Mouse (Mus musculus) hindbrain, embryonic 16.5 days (tissue): ENCODE results near the gene Dusp3. TPM values are rescaled to one million over a fixed set of nuclear protein-coding genes. Genes with fewer than 3 reads are reported as not detected.
A peak's percentile ranks its signal among the peaks of the same experiment; 100 is the strongest.

ENCODE experiments used
- ATAC-seq: fragments of 200-750 bp; cut with Nextera tagmentation; 2 replicates; pipeline ENCODE4 v1.8.0; 2017; ENCODE audit warnings: moderate TSS enrichment, moderate library complexity
- H3K27ac ChIP-seq: fragments of 300-500 bp; sonication (generic); 2 replicates; pipeline ENCODE4 v1.5.1; 2014; ENCODE audit warnings: low read depth, mild to moderate bottlenecking, control low read depth, low read length, moderate library complexity
- H3K27me3 ChIP-seq: fragments of 300-500 bp; sonication (generic); replicated peaks from 2 replicates; pipeline ENCODE4 v1.6.1; 2014; ENCODE audit warnings: low read length; ENCODE audit not compliant: control insufficient read depth, insufficient read depth
- H3K36me3 ChIP-seq: fragments of 300-500 bp; sonication (generic); 2 replicates; pipeline ENCODE4 v1.6.1; 2014; ENCODE audit warnings: mild to moderate bottlenecking, low read length, moderate library complexity, mixed read lengths; ENCODE audit not compliant: control insufficient read depth, insufficient read depth
- H3K4me1 ChIP-seq: fragments of 300-500 bp; sonication (generic); 2 replicates; pipeline ENCODE4 v1.6.1; 2014; ENCODE audit warnings: low read depth, low read length; ENCODE audit not compliant: control insufficient read depth, insufficient read depth
- H3K4me2 ChIP-seq: fragments of 300-500 bp; sonication (generic); 2 replicates; pipeline ENCODE4 v1.6.1; 2014; ENCODE audit warnings: mild to moderate bottlenecking, low read length, control low read depth, moderate library complexity
- H3K4me3 ChIP-seq: fragments of 300-500 bp; sonication (generic); 2 replicates; pipeline ENCODE4 v1.5.1; 2014; ENCODE audit warnings: mild to moderate bottlenecking, low read length, control low read depth, moderate library complexity
- H3K9ac ChIP-seq: fragments of 300-500 bp; sonication (generic); 2 replicates; pipeline ENCODE4 v1.6.1; 2014; ENCODE audit warnings: low read depth, mild to moderate bottlenecking, control low read depth, low read length, moderate library complexity
- H3K9me3 ChIP-seq: fragments of 300-500 bp; sonication (generic); 2 replicates; pipeline ENCODE4 v1.6.1; 2014; ENCODE audit warnings: mild to moderate bottlenecking, low read length, moderate library complexity; ENCODE audit not compliant: control insufficient read depth
- WGBS: fragments of 180-500 bp; shearing (Covaris S2); extraction: QIAGEN DNeasy Blood & Tissue Kit; methylation state at CpG from one replicate; pipeline ENCODE4 v1.1.7; 2014; 5-methylcytosine and 5-hydroxymethylcytosine counted together
- polyA plus RNA-seq: library from polyadenylated mRNA; unstranded; fragments of >200 nt; fragmentation: Nextera tagmentation; extraction: Ambion mirVana; gene quantifications from 2 replicates; pipeline ENCODE4 v1.2.1, GENCODE M21; 2015

Gene Dusp3
- polyA plus RNA-seq, 1 experiment from 2014 or later: 32.1 TPM

DNA sequence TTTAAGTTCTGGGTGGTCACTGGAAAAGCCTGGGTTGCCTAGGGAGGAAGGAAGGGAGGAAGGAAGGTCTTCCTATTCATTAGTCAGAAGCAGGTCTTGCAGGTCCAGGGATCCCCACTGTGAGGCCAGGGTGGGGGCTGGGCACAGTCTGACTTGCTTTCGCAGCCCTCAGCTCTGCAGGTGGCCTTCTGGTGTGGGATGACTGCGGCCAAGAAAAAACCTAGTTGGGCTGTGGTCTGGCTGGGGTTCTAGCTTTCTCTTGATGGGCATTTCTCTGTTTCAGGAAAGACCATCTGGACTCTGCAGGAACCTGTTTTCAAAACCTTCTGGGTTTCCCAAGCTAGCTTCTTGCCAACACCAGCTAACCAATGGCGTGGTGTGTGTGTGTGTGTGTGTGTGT lies 43.8 kb downstream of the Dusp3 start:
- Histone ChIP-seq H3K36me3 (no peaks in the 10 kb centered on the region), H3K9ac (no peak overlapping the region), H3K9me3 (no peaks in the 10 kb centered on the region), H3K4me2 (no peak overlapping the region), H3K27me3 (no peaks in the 10 kb centered on the region), H3K27ac (no peak overlapping the region), H3K4me3 (no peak overlapping the region), H3K4me1 (no peaks in the 10 kb centered on the region)
- ATAC-seq: no peak
- 31% methylated on average over 3 of the region's 3 CpGs for WGBS

DNA sequence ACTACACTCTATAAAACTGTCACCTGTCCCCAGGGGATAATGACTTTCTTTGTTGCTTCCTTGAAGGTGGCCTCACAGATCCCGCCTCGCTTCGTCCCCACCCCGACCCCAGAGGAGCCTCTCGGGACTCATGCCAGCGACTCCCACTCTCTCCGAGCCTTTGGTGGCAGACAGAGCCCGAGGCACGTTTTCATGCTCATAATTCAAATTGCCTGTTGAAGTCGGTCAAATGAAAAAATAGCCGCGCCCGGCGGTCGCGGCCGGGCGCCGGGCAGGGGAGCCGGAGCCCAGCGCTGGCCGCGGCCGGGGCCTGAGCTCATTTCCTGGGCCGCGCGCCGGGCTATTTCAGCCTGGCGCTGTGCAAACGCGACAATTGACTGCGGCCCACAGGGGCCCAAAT lies 49.7 kb downstream of the Dusp3 start:
- Histone ChIP-seq H3K9ac (peak overlapping the region; percentile 69), H3K4me1 (peaks cover 5% of the 10 kb centered on the region; the same call in 1 of the 2 replicates), H3K27ac (no peak overlapping the region), H3K36me3 (no peaks in the 10 kb centered on the region), H3K4me2 (peak overlapping the region; percentile 81), H3K27me3 (no peaks in the 10 kb centered on the region), H3K9me3 (no peaks in the 10 kb centered on the region), H3K4me3 (peak overlapping the region; percentile 50)
- peak; percentile 65 for ATAC-seq
- WGBS: under 1% methylated on average over 32 of the region's 32 CpGs

DNA sequence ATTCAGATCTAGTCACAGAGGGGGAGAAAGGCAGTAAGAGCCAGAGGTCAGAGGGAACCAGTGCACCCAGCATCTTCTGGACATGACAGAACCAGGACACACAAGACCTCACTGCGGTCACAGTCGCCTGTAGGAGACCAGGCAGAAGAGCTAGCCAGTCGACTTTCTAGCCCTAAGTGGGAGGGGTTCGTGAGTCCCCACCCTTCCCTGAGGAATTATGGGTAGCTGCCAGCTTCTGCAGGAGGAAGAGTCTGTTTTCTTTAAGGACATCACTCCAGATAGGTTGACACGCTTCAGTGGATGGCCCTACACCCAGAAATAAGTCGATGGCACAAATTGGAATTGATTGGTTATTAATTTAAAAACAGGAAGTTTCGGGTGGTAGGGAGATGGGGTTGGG lies 50.4 kb downstream of the Dusp3 start:
- H3K36me3 ChIP-seq: no peaks in the 10 kb centered on the region
- peak overlapping the region; percentile 81 for H3K4me2 ChIP-seq
- no peaks in the 10 kb centered on the region for H3K27me3 ChIP-seq
- ATAC-seq: no peak
- peaks cover 5% of the 10 kb centered on the region; the same call in 1 of the 2 replicates for H3K4me1 ChIP-seq
- 42% methylated on average over 7 of the region's 7 CpGs for WGBS
- H3K4me3 ChIP-seq: no peak overlapping the region
- no peak overlapping the region for H3K9ac ChIP-seq
- H3K27ac ChIP-seq: no peak overlapping the region
- H3K9me3 ChIP-seq: no peaks in the 10 kb centered on the region

DNA sequence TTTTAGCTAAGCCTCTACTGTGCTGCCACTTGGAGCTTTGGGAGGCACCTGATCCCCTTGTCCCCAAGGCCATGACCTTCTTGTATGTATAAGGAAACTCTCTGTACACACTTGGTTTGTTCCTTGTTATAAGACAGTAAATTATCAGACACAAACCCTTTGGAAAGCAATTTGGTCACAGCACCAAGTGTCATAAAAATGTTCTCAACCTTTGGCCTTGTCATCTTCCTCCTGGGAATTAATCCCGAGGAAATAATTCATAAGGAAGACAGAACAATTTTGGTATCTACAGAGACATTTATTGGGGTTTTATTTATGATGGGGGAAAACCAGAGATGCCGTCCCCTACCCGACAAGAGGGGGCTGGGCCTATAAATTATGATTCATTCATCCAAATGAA lies 51.1 kb downstream of the Dusp3 start:
- no peak overlapping the region for H3K9ac ChIP-seq
- 85% methylated on average over 3 of the region's 3 CpGs for WGBS
- H3K9me3 ChIP-seq: no peaks in the 10 kb centered on the region
- H3K36me3 ChIP-seq: no peaks in the 10 kb centered on the region
- H3K4me1 ChIP-seq: peaks cover 5% of the 10 kb centered on the region; the same call in 1 of the 2 replicates
- ATAC-seq: no peak
- H3K27ac ChIP-seq: no peak overlapping the region
- no peaks in the 10 kb centered on the region for H3K27me3 ChIP-seq
- no peak overlapping the region for H3K4me3 ChIP-seq
- H3K4me2 ChIP-seq: no peak overlapping the region

- H3K9ac ChIP-seq: no peak overlapping the region
These were observed 54.8 kb downstream of the Dusp3 start for GRCm38 (mm10) chr11:101931978-101932377.

GRCm38 (mm10) chr11:101928030-101928762 lies 58.6 kb downstream of the Dusp3 start:
- Histone ChIP-seq H3K9ac (no peak overlapping the region), H3K4me3 (no peak overlapping the region), H3K4me1 (no peaks in the 10 kb centered on the region), H3K27me3 (no peaks in the 10 kb centered on the region), H3K9me3 (no peaks in the 10 kb centered on the region), H3K4me2 (no peak overlapping the region), H3K36me3 (no peaks in the 10 kb centered on the region), H3K27ac (no peak overlapping the region)
- 34% methylated on average over 25 of the region's 25 CpGs for WGBS
- ATAC-seq: no peak

More at GRCm38 (mm10) chr11:101931978-101932377, 54.8 kb downstream of the Dusp3 start:
- H3K4me1 ChIP-seq: peaks cover under 1% of the 10 kb centered on the region; the same call in 1 of the 2 replicates
- no peaks in the 10 kb centered on the region for H3K36me3 ChIP-seq
- no peak overlapping the region for H3K4me3 ChIP-seq
- H3K9me3 ChIP-seq: no peaks in the 10 kb centered on the region
- no peak overlapping the region for H3K4me2 ChIP-seq
- ATAC-seq: no peak
- WGBS: 40% methylated on average over 4 of the region's 4 CpGs
- H3K27me3 ChIP-seq: no peaks in the 10 kb centered on the region
- no peak overlapping the region for H3K27ac ChIP-seq

DNA sequence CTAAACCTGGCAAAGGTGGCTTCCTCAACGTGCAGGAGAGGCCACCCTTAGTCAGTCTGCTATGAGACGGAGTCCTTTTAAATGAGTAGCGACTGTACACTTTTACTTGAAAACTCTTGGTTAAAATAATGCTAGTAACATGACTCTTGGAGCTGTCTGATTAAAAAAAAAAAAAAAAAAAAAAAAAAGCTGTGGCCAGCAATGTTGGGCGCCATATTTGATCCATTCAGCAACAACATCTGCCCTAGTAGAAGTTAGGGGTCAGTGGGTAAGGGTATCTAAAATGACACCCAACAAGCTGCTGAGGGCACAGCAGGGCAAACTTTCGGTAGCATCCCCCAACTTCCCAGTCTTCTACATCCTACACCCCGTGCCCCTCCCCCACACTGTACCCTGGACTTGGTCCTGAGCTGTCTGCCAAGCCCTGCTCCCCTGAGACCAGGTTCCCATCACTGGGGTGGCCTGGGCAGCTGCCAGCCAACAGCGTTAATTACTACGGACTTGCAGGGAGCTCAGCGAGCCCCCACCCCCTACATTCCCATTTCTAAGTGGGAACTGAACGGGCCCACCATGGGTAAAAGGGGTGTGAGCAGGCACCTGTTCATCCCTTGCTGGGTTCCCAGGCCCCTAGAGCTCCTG lies 59.7 kb downstream of the Dusp3 start:
- Histone ChIP-seq H3K27ac (no peak overlapping the region), H3K4me1 (no peaks in the 10 kb centered on the region), H3K9ac (no peak overlapping the region), H3K4me3 (no peak overlapping the region), H3K9me3 (no peaks in the 10 kb centered on the region), H3K27me3 (no peaks in the 10 kb centered on the region), H3K36me3 (no peaks in the 10 kb centered on the region), H3K4me2 (no peak overlapping the region)
- ATAC-seq: no peak
- 74% methylated on average over 10 of the region's 10 CpGs for WGBS

DNA sequence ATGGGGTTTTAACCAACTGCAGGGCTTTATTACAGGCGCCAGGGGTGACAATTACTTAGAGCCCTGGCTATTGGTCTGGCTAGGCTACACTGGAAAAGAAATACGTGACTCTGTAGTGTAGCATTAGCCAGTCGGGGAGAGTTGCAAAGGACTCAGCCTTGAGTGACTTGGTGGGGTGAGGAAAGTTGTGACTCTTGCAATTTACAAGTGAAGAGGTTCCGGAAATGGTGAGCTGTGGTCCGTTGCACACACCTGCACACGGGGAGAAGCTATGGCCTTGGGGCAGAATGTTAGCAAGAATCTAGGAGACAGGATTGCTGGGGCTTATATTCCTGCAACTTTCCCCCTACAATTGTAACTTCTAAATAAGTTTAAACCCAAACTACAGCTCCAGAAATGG lies 61.2 kb downstream of the Dusp3 start:
- WGBS: 74% methylated on average over 6 of the region's 6 CpGs
- Histone ChIP-seq H3K36me3 (no peaks in the 10 kb centered on the region), H3K9me3 (no peaks in the 10 kb centered on the region), H3K27ac (no peak overlapping the region), H3K4me1 (no peaks in the 10 kb centered on the region), H3K27me3 (no peaks in the 10 kb centered on the region), H3K9ac (no peak overlapping the region), H3K4me3 (no peak overlapping the region), H3K4me2 (no peak overlapping the region)
- ATAC-seq: no peak

GRCm38 (mm10) chr11:101924441-101924976 lies 62.3 kb downstream of the Dusp3 start:
- no peaks in the 10 kb centered on the region for H3K27me3 ChIP-seq
- ATAC-seq: no peak
- no peaks in the 10 kb centered on the region for H3K9me3 ChIP-seq
- H3K4me2 ChIP-seq: no peak overlapping the region
- no peak overlapping the region for H3K27ac ChIP-seq
- WGBS: 87% methylated on average over 16 of the region's 19 CpGs
- no peaks in the 10 kb centered on the region for H3K36me3 ChIP-seq
- H3K9ac ChIP-seq: no peak overlapping the region
- H3K4me3 ChIP-seq: no peak overlapping the region
- H3K4me1 ChIP-seq: no peaks in the 10 kb centered on the region
